Mouse (Mus musculus): Measurements from ENCODE around the gene Cox7b. TPM values are rescaled to one million over a fixed set of nuclear protein-coding genes. Genes with fewer than 3 reads are reported as not detected.
A peak's percentile ranks its signal among the peaks of the same experiment; 100 is the strongest.
"Not testable (repeated sequence)": the region's sequence is repeated elsewhere in the genome, so short reads cannot be mapped to it uniquely, and the experiment has no call there.

Gene Cox7b
- 7,166 and 8,308 TPM in 2 replicates for polyA plus RNA-seq (2012; ENCODE audit: insufficient read depth, insufficient read length, missing spikeins)

GRCm38 (mm10) chrX:106015571-106016322 lies at the start of gene Cox7b:
Gene Cox7b, plus strand, starts transcription at chrX:106015700.
- Histone ChIP-seq H3K4me3 (ENCODE audit: insufficient read depth, low read depth, low read length) (peak within 1 kb of the TSS; percentile 99), H3K4me1 (ENCODE audit: control insufficient read depth, insufficient read depth, insufficient read length, low read length) (peaks cover 3% of the 10 kb centered on the region; the same call in 1 of the 2 replicates), H3K27ac (replicated peaks; ENCODE audit: low read depth, low read length) (peak within 1 kb of the TSS; percentile 98)

- H3K27ac ChIP-seq (replicated peaks; ENCODE audit: low read depth, low read length), result no peak overlapping the region
- H3K4me3 ChIP-seq (ENCODE audit: insufficient read depth, low read depth, low read length), result no peak overlapping the region
- H3K4me1 ChIP-seq (ENCODE audit: control insufficient read depth, insufficient read depth, insufficient read length, low read length), result no peaks in the 10 kb centered on the region
Observed at GRCm38 (mm10) chrX:106001605-106002004, 13.9 kb upstream of the Cox7b start.

GRCm38 (mm10) chrX:106010762-106011161 lies 4.7 kb upstream of the Cox7b start:
- peaks cover 3% of the 10 kb centered on the region; the same call in 1 of the 2 replicates for H3K4me1 ChIP-seq (ENCODE audit: control insufficient read depth, insufficient read depth, insufficient read length, low read length)
- H3K27ac ChIP-seq (replicated peaks; ENCODE audit: low read depth, low read length), result no peak overlapping the region
- H3K4me3 ChIP-seq (ENCODE audit: insufficient read depth, low read depth, low read length), result peak overlapping the region; percentile 91

GRCm38 (mm10) chrX:106011465-106012159 lies 3.9 kb upstream of the Cox7b start, which contains the start of gene Magt1:
Gene Magt1, minus strand, starts transcription at chrX:106011906.
- Histone ChIP-seq H3K27ac (replicated peaks; ENCODE audit: low read depth, low read length) (peak within 1 kb of the TSS; percentile 93), H3K4me3 (ENCODE audit: insufficient read depth, low read depth, low read length) (peak within 1 kb of the TSS; percentile 91), H3K4me1 (ENCODE audit: control insufficient read depth, insufficient read depth, insufficient read length, low read length) (peaks cover 3% of the 10 kb centered on the region; the same call in 1 of the 2 replicates)

GRCm38 (mm10) chrX:106012559-106012958 lies 2.9 kb upstream of the Cox7b start:
- H3K4me3 ChIP-seq (ENCODE audit: insufficient read depth, low read depth, low read length), result peak overlapping the region; percentile 46; the same call in 1 of the 2 replicates
- peaks cover 3% of the 10 kb centered on the region; the same call in 1 of the 2 replicates for H3K4me1 ChIP-seq (ENCODE audit: control insufficient read depth, insufficient read depth, insufficient read length, low read length)
- H3K27ac ChIP-seq (replicated peaks; ENCODE audit: low read depth, low read length), result peak overlapping the region; percentile 93

GRCm38 (mm10) chrX:106013217-106013616 lies 2.3 kb upstream of the Cox7b start:
- Histone ChIP-seq H3K4me1 (ENCODE audit: control insufficient read depth, insufficient read depth, insufficient read length, low read length) (peaks cover 3% of the 10 kb centered on the region; the same call in 1 of the 2 replicates), H3K4me3 (ENCODE audit: insufficient read depth, low read depth, low read length) (no peak overlapping the region), H3K27ac (replicated peaks; ENCODE audit: low read depth, low read length) (no peak overlapping the region)

- not testable (repeated sequence) for H3K4me3 ChIP-seq (ENCODE audit: insufficient read depth, low read depth, low read length)
Observed at GRCm38 (mm10) chrX:106014741-106015377, 641 bp upstream of the Cox7b start.

GRCm38 (mm10) chrX:106017102-106017501 lies 1.6 kb downstream of the Cox7b start:
- H3K4me3 ChIP-seq (ENCODE audit: insufficient read depth, low read depth, low read length), result peak overlapping the region; percentile 57
- peaks cover 3% of the 10 kb centered on the region; the same call in 1 of the 2 replicates for H3K4me1 ChIP-seq (ENCODE audit: control insufficient read depth, insufficient read depth, insufficient read length, low read length)
- peak overlapping the region; percentile 75 for H3K27ac ChIP-seq (replicated peaks; ENCODE audit: low read depth, low read length)

More at GRCm38 (mm10) chrX:106014741-106015377, 641 bp upstream of the Cox7b start:
- not testable (repeated sequence) for H3K4me1 ChIP-seq (ENCODE audit: control insufficient read depth, insufficient read depth, insufficient read length, low read length)
- H3K27ac ChIP-seq (replicated peaks; ENCODE audit: low read depth, low read length), result peak overlapping the region; percentile 82; the same call in 1 of the 2 replicates

- Histone ChIP-seq H3K27ac (replicated peaks; ENCODE audit: low read depth, low read length) (peak overlapping the region; percentile 75), H3K4me3 (ENCODE audit: insufficient read depth, low read depth, low read length) (peak overlapping the region; percentile 57), H3K4me1 (ENCODE audit: control insufficient read depth, insufficient read depth, insufficient read length, low read length) (no peaks in the 10 kb centered on the region)
Observed at GRCm38 (mm10) chrX:106017516-106017915, 2.0 kb downstream of the Cox7b start.

- peak within 1 kb of the TSS; percentile 81 for H3K4me3 ChIP-seq (ENCODE audit: insufficient read depth, low read depth, low read length)
- H3K4me1 ChIP-seq (ENCODE audit: control insufficient read depth, insufficient read depth, insufficient read length, low read length), result no peaks in the 10 kb centered on the region
- H3K27ac ChIP-seq (replicated peaks; ENCODE audit: low read depth, low read length), result peak within 1 kb of the TSS; percentile 63
Observed at GRCm38 (mm10) chrX:106026418-106027342, 11.2 kb downstream of the Cox7b start, which contains the start of gene Atp7a. Gene Atp7a, plus strand, starts transcription at chrX:106027276.

- H3K4me1 ChIP-seq (ENCODE audit: control insufficient read depth, insufficient read depth, insufficient read length, low read length), result no peaks in the 10 kb centered on the region
- H3K27ac ChIP-seq (replicated peaks; ENCODE audit: low read depth, low read length), result peak overlapping the region; percentile 63
- peak overlapping the region; percentile 81 for H3K4me3 ChIP-seq (ENCODE audit: insufficient read depth, low read depth, low read length)
Observed at GRCm38 (mm10) chrX:106027343-106027674, 11.8 kb downstream of the Cox7b start.

GRCm38 (mm10) chrX:106030176-106030575 lies 14.7 kb downstream of the Cox7b start:
- Histone ChIP-seq H3K4me3 (ENCODE audit: insufficient read depth, low read depth, low read length) (no peak overlapping the region), H3K4me1 (ENCODE audit: control insufficient read depth, insufficient read depth, insufficient read length, low read length) (no peaks in the 10 kb centered on the region), H3K27ac (replicated peaks; ENCODE audit: low read depth, low read length) (no peak overlapping the region)

- H3K4me3 ChIP-seq (ENCODE audit: insufficient read depth, low read depth, low read length), result no peak overlapping the region
- no peaks in the 10 kb centered on the region for H3K4me1 ChIP-seq (ENCODE audit: control insufficient read depth, insufficient read depth, insufficient read length, low read length)
- H3K27ac ChIP-seq (replicated peaks; ENCODE audit: low read depth, low read length), result no peak overlapping the region
Observed at GRCm38 (mm10) chrX:106031124-106031523, 15.6 kb downstream of the Cox7b start.

- no peak overlapping the region for H3K27ac ChIP-seq (replicated peaks; ENCODE audit: low read depth, low read length)
- no peaks in the 10 kb centered on the region; the same call in 1 of the 2 replicates for H3K4me1 ChIP-seq (ENCODE audit: control insufficient read depth, insufficient read depth, insufficient read length, low read length)
- no peak overlapping the region for H3K4me3 ChIP-seq (ENCODE audit: insufficient read depth, low read depth, low read length)
Observed at GRCm38 (mm10) chrX:106035727-106036126, 20.2 kb downstream of the Cox7b start.

Measured in brown adipose tissue, adult 24 weeks (tissue).